Mouse (Mus musculus) heart, embryonic 13.5 days (tissue): ENCODE data around the gene 1600015I10Rik. TPM values are rescaled to one million over a fixed set of nuclear protein-coding genes. Genes with fewer than 3 reads are reported as not detected.
"Not testable (repeated sequence)": the region's sequence is repeated elsewhere in the genome, so short reads cannot be mapped to it uniquely, and the experiment has no call there.

Experiments
- ATAC-seq: fragments of 200-750 bp; cut with Nextera tagmentation; 2 replicates; pipeline ENCODE4 v1.8.0; 2017; ENCODE audit warnings: moderate TSS enrichment; ENCODE audit not compliant: insufficient number of reproducible peaks, low FRiP score, low TSS enrichment; ENCODE audit errors: extremely low read depth
- H3K27ac ChIP-seq: fragments of 300-500 bp; sonication (generic); replicated peaks from 2 replicates; pipeline ENCODE4 v1.5.1; 2015; ENCODE audit warnings: moderate library complexity, mild to moderate bottlenecking, inconsistent platforms
- H3K27me3 ChIP-seq: fragments of 300-500 bp; sonication (generic); replicated peaks from 2 replicates; pipeline ENCODE4 v1.6.1; 2015; ENCODE audit warnings: mild to moderate bottlenecking, inconsistent platforms
- H3K36me3 ChIP-seq: fragments of 300-500 bp; sonication (generic); 2 replicates; pipeline ENCODE4 v1.6.1; 2015; ENCODE audit warnings: mild to moderate bottlenecking, inconsistent platforms
- H3K4me1 ChIP-seq: fragments of 300-500 bp; sonication (generic); 2 replicates; pipeline ENCODE4 v1.6.1; 2015; ENCODE audit warnings: inconsistent platforms
- H3K4me2 ChIP-seq: fragments of 300-500 bp; sonication (generic); 2 replicates; pipeline ENCODE4 v1.6.1; 2015; ENCODE audit warnings: inconsistent platforms, mild to moderate bottlenecking, moderate library complexity
- H3K4me3 ChIP-seq: fragments of 300-500 bp; sonication (generic); 2 replicates; pipeline ENCODE4 v1.5.1; 2015; ENCODE audit warnings: moderate library complexity, mild to moderate bottlenecking, inconsistent platforms
- H3K9ac ChIP-seq: fragments of 300-500 bp; sonication (generic); 2 replicates; pipeline ENCODE4 v1.6.1; 2015; ENCODE audit warnings: inconsistent platforms, mild to moderate bottlenecking, moderate library complexity
- H3K9me3 ChIP-seq: fragments of 300-500 bp; sonication (generic); 2 replicates; pipeline ENCODE4 v1.6.1; 2016; ENCODE audit warnings: inconsistent platforms
- WGBS: fragments of 180-500 bp; shearing (Covaris S2); methylation state at CpG from one replicate; pipeline ENCODE4 v1.1.7; 2015; ENCODE audit warnings: mixed read lengths; 5-methylcytosine and 5-hydroxymethylcytosine counted together
- polyA plus RNA-seq: library from polyadenylated mRNA; unstranded; fragments of >200 nt; fragmentation: Nextera tagmentation; extraction: Ambion mirVana; gene quantifications from 2 replicates; pipeline ENCODE4 v1.2.1, GENCODE M21; 2015

The 1600015I10Rik gene
- polyA plus RNA-seq, result not detected in 2 replicates

DNA sequence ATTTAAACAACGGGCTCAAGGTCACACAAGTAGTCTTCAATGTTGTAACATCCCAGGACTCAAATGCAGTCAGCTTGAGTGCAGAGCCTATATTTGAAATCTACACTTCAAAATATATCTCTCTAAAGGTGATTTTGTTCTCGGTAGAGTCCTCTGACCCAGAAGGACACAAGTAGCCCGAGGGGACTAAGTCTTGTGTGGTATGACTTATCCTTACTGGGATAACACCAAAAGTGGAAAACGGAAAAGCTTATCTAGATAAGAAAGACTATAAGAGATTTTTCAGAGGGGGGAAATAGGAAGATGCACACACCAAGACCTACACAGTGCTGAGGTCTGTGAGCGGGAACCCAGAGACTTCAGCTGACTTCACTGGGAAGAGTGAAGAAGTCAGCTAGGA lies at the start of gene 1600015I10Rik:
Gene 1600015I10Rik, plus strand, starts transcription at position 301 of the 400 bp plus-strand sequence.
- H3K9ac ChIP-seq, result no peak within 1 kb of the TSS
- H3K9me3 ChIP-seq, result no peaks in the 10 kb centered on the region
- H3K4me2 ChIP-seq, result no peak within 1 kb of the TSS
- no peak within 1 kb of the TSS for H3K4me3 ChIP-seq
- WGBS, result 81% methylated on average over 5 of the region's 5 CpGs
- no peak within 1 kb of the TSS for H3K27ac ChIP-seq
- no peaks in the 10 kb centered on the region for H3K36me3 ChIP-seq
- peaks cover 10% of the 10 kb centered on the region for H3K4me1 ChIP-seq
- no peak for ATAC-seq
- H3K27me3 ChIP-seq, result no peaks in the 10 kb centered on the region; the same call in 1 of the 2 replicates

DNA sequence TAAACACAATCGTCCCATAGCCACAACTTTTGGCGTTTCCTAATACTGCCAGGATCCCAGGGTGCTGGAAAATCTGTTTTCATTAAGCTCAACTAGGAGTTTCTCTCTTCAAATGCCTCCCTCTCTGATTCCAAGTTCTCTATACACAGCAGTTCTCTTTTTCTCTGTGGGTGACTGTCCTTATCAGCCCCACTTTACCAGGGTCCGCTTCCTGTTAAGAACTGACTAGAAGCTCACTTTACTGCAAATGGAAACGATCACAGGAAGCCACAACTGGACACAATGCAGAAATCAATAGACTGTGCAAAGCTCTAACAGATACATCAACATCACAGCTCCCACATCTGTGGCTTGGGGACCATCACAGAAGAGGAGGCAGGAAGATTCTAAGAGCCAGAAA lies 35.5 kb upstream of the 1600015I10Rik start:
- ATAC-seq, result no peak
- Histone ChIP-seq H3K27me3 (no peaks in the 10 kb centered on the region), H3K9me3 (no peaks in the 10 kb centered on the region), H3K4me3 (no peak overlapping the region), H3K27ac (no peak overlapping the region), H3K4me1 (peaks cover 3% of the 10 kb centered on the region), H3K4me2 (no peak overlapping the region), H3K36me3 (no peaks in the 10 kb centered on the region), H3K9ac (no peak overlapping the region)
- WGBS, result 45% methylated on average over 4 of the region's 4 CpGs

DNA sequence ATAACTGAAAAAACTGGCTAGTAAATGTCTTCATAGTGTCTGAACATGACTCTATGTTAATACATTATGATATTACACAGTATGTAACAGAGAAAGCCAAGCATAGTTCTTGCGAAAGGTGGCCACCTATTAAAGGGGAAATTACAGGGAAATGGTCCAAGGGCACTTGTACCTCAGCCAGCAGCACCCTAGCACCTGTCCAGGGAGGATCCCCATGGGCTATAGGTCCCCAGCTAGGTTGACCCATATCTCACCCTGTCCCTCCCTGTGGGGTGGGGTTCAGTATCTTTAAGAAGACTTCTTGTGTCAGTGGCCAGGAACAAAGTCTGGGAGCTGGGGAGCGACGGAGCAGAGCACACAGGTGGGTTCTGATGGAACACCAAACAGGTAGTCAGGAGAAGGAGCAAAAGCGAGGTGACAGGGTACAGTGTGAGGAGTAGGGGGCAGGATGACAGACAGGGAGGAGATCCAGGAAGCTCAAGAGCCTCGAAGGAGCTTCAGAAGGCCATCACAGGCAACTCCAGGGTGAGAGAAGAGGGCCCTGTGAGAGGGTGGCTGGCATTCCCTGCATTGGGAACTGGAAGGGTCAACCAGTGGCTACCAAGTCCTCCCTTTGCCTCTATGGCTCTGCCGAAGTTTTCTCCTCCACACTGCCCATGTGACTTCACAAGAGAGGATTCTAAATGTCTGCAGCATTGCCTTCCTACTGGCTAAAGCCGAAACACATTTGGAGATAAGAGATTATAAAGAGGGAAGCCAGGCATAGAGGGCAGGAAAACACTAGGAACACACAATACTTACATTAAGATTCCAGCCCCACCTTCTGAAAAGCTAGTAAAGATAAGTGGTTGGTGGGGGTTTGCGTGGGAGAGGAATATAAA lies 34.5 kb upstream of the 1600015I10Rik start:
- Histone ChIP-seq H3K4me2 (no peak overlapping the region), H3K4me1 (peaks cover 3% of the 10 kb centered on the region), H3K36me3 (no peaks in the 10 kb centered on the region), H3K27me3 (no peaks in the 10 kb centered on the region), H3K4me3 (no peak overlapping the region), H3K9ac (no peak overlapping the region), H3K27ac (no peak overlapping the region), H3K9me3 (no peaks in the 10 kb centered on the region)
- 67% methylated on average over 8 of the region's 8 CpGs for WGBS
- no peak for ATAC-seq

DNA sequence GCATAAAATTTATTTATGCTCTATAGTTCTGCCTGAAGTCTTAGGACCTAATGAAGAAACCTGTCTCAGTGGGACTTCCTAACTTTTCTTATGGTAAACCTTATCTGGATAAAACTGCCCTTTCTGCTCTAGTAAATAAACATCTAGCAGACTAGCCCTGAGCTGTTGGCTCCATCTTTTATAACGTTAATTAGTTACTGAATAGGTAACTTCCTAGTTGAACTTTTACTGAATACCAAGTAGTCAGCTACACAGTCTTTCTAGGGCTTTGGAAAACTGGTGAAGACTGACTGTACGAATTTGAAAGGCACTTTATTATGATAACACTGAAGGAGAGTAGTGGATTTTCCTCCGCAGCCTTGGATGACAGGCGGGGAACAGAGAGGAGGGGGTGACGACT lies 33.8 kb upstream of the 1600015I10Rik start:
- Histone ChIP-seq H3K9me3 (no peaks in the 10 kb centered on the region), H3K4me2 (no peak overlapping the region), H3K4me1 (peaks cover 3% of the 10 kb centered on the region), H3K27me3 (no peaks in the 10 kb centered on the region), H3K36me3 (no peaks in the 10 kb centered on the region), H3K27ac (no peak overlapping the region), H3K4me3 (no peak overlapping the region), H3K9ac (no peak overlapping the region)
- no peak for ATAC-seq
- WGBS, result 80% methylated on average over 5 of the region's 5 CpGs

GRCm38 (mm10) chr6:48896956-48897355 lies 32.7 kb upstream of the 1600015I10Rik start:
- Histone ChIP-seq H3K27ac (no peak overlapping the region), H3K27me3 (no peaks in the 10 kb centered on the region), H3K4me3 (no peak overlapping the region), H3K9ac (no peak overlapping the region), H3K36me3 (no peaks in the 10 kb centered on the region), H3K4me1 (peaks cover 3% of the 10 kb centered on the region), H3K4me2 (no peak overlapping the region), H3K9me3 (no peaks in the 10 kb centered on the region)
- ATAC-seq, result no peak
- 73% methylated on average over 5 of the region's 5 CpGs for WGBS

- H3K9ac ChIP-seq, H3K4me1 ChIP-seq, H3K4me3 ChIP-seq, H3K36me3 ChIP-seq, H3K27ac ChIP-seq, ATAC-seq, H3K9me3 ChIP-seq, H3K27me3 ChIP-seq, H3K4me2 ChIP-seq: not testable (repeated sequence)
- 86% methylated on average over 11 of the region's 11 CpGs for WGBS
Observed at GRCm38 (mm10) chr6:48901316-48901715, 28.4 kb upstream of the 1600015I10Rik start.

GRCm38 (mm10) chr6:48902511-48903406 lies 26.9 kb upstream of the 1600015I10Rik start:
- no peaks in the 10 kb centered on the region for H3K4me1 ChIP-seq
- H3K27ac ChIP-seq, result no peak overlapping the region
- H3K27me3 ChIP-seq, result no peaks in the 10 kb centered on the region
- H3K36me3 ChIP-seq, result no peaks in the 10 kb centered on the region
- H3K4me2 ChIP-seq, result no peak overlapping the region
- 84% methylated on average over 17 of the region's 17 CpGs for WGBS
- ATAC-seq, result no peak
- no peak overlapping the region for H3K9ac ChIP-seq
- H3K4me3 ChIP-seq, result no peak overlapping the region
- no peaks in the 10 kb centered on the region for H3K9me3 ChIP-seq

- no peaks in the 10 kb centered on the region for H3K9me3 ChIP-seq
- WGBS, result 69% methylated on average over 4 of the region's 4 CpGs
- H3K27me3 ChIP-seq, result no peaks in the 10 kb centered on the region
- H3K27ac ChIP-seq, result no peak overlapping the region
- H3K4me1 ChIP-seq, result no peaks in the 10 kb centered on the region
- no peak overlapping the region for H3K4me2 ChIP-seq
- no peak overlapping the region for H3K9ac ChIP-seq
- no peak overlapping the region for H3K4me3 ChIP-seq
- H3K36me3 ChIP-seq, result no peaks in the 10 kb centered on the region
- ATAC-seq, result no peak
Observed at GRCm38 (mm10) chr6:48903437-48903836, 26.3 kb upstream of the 1600015I10Rik start.

DNA sequence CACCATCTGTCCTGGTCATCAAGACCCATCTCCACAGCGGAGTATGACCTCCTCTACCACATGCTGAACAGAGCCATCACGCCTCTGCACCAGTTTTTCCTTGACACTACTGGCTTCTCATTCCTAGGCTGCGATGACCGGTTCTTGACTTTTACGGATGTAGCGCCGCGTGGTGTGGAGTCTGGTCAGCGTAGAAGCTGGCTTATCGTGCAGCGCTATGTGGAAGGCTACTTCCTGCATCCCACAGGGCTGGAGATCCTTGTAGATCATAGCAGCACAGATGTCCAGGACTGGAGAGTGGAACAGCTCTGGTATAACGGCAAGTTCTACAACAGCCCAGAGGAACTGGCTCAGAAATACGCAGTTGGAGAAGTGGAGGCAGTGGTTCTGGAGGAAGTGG lies 24.1 kb upstream of the 1600015I10Rik start:
- Histone ChIP-seq H3K4me2 (no peak overlapping the region), H3K4me1 (no peaks in the 10 kb centered on the region), H3K27me3 (no peaks in the 10 kb centered on the region), H3K27ac (no peak overlapping the region), H3K9ac (no peak overlapping the region), H3K9me3 (no peaks in the 10 kb centered on the region), H3K36me3 (no peaks in the 10 kb centered on the region), H3K4me3 (no peak overlapping the region)
- 89% methylated on average over 13 of the region's 13 CpGs for WGBS
- ATAC-seq, result no peak

- Histone ChIP-seq H3K9me3 (no peaks in the 10 kb centered on the region), H3K9ac (no peak overlapping the region), H3K36me3 (no peaks in the 10 kb centered on the region), H3K4me2 (no peak overlapping the region), H3K4me1 (no peaks in the 10 kb centered on the region), H3K4me3 (no peak overlapping the region), H3K27ac (no peak overlapping the region), H3K27me3 (no peaks in the 10 kb centered on the region)
- no peak for ATAC-seq
- 90% methylated on average over 14 of the region's 14 CpGs for WGBS
Observed at GRCm38 (mm10) chr6:48906371-48906770, 23.3 kb upstream of the 1600015I10Rik start.

GRCm38 (mm10) chr6:48909229-48909628 lies 20.5 kb upstream of the 1600015I10Rik start:
- 50% methylated on average over 1 of the region's 1 CpGs for WGBS
- no peaks in the 10 kb centered on the region for H3K36me3 ChIP-seq
- no peak overlapping the region for H3K9ac ChIP-seq
- no peak overlapping the region for H3K4me3 ChIP-seq
- no peaks in the 10 kb centered on the region for H3K4me1 ChIP-seq
- no peak for ATAC-seq
- H3K27me3 ChIP-seq, result no peaks in the 10 kb centered on the region
- H3K27ac ChIP-seq, result no peak overlapping the region
- H3K9me3 ChIP-seq, result no peaks in the 10 kb centered on the region
- no peak overlapping the region for H3K4me2 ChIP-seq
